Mouse (Mus musculus) ES-E14 (cell line): Measurements from ENCODE around the gene Zfp273. TPM values are rescaled to one million over a fixed set of nuclear protein-coding genes. Genes with fewer than 3 reads are reported as not detected.

ENCODE experiments used
- DNase-seq: peaks from one replicate; pipeline ENCODE4 v3.0.0-alpha.2; 2013; ENCODE audit warnings: low read depth, low spot score
- H3K27ac ChIP-seq: 2 replicates; pipeline ENCODE4 v1.5.1; 2012; ENCODE audit warnings: low read depth, mild to moderate bottlenecking, low read length, moderate library complexity, mixed read lengths; ENCODE audit not compliant: poor library complexity, insufficient read depth, severe bottlenecking
- H3K36me3 ChIP-seq: 2 replicates; pipeline ENCODE4 v1.6.1; 2012; ENCODE audit warnings: mild to moderate bottlenecking, low read length, moderate library complexity, mixed read lengths; ENCODE audit not compliant: control insufficient read depth, poor library complexity, insufficient read depth, severe bottlenecking
- H3K4me1 ChIP-seq, 2 experiments: fragments of 150-350 bp in 1 of 2; sonication (generic) in 1 of 2; 2 replicates each; pipeline ENCODE4 v1.6.1; 2012; ENCODE audit warnings: low read length in 2 of 2, mild to moderate bottlenecking in 1 of 2, mixed read lengths in 1 of 2; ENCODE audit not compliant: control insufficient read depth in 2 of 2, insufficient read depth in 2 of 2, poor library complexity in 1 of 2
- H3K4me3 ChIP-seq, 2 experiments: fragments of 150-350 bp in 1 of 2; sonication (generic) in 1 of 2; 2 replicates each; pipeline ENCODE4 v1.5.1; 2012; ENCODE audit warnings: low read length in 2 of 2, low read depth in 1 of 2, mild to moderate bottlenecking in 1 of 2, mixed read lengths in 1 of 2; ENCODE audit not compliant: insufficient read depth in 1 of 2, poor library complexity in 1 of 2, severe bottlenecking in 1 of 2
- H3K9ac ChIP-seq: 2 replicates; pipeline ENCODE4 v1.6.1; 2012; ENCODE audit warnings: low read depth, mild to moderate bottlenecking, low read length, mixed read lengths; ENCODE audit not compliant: poor library complexity, insufficient read depth, severe bottlenecking
- H3K9me3 ChIP-seq: fragments of 150-350 bp; sonication (generic); 2 replicates; pipeline ENCODE4 v1.6.1; 2012; ENCODE audit warnings: low read depth, mild to moderate bottlenecking, low read length; ENCODE audit not compliant: control insufficient read depth, insufficient read depth
- CHD2 ChIP-seq: IDR thresholded peaks from 2 replicates; pipeline ENCODE4 v1.6.1; 2014; ENCODE audit warnings: mild to moderate bottlenecking, low read depth, low read length, inconsistent platforms
- HCFC1 ChIP-seq: IDR thresholded peaks from 2 replicates; pipeline ENCODE4 v1.6.1; 2012; ENCODE audit warnings: low read length, inconsistent platforms, borderline replicate concordance; ENCODE audit not compliant: insufficient read depth
- MAFK ChIP-seq: IDR thresholded peaks from 2 replicates; pipeline ENCODE4 v1.6.1; 2014; ENCODE audit warnings: mild to moderate bottlenecking, low read depth, low read length, inconsistent platforms; ENCODE audit not compliant: insufficient read depth
- ZC3H11A ChIP-seq: IDR thresholded peaks from 2 replicates; pipeline ENCODE4 v1.6.1; 2012; ENCODE audit warnings: low read depth, mild to moderate bottlenecking, inconsistent platforms, low read length, borderline replicate concordance
- ZNF384 ChIP-seq: IDR thresholded peaks from 2 replicates; pipeline ENCODE4 v1.6.1; 2012; ENCODE audit warnings: low read depth, low read length, inconsistent platforms
- in situ Hi-C, 2 experiments: fragments of 600-800 bp; cut with MboI; formaldehyde crosslinking; loops; one replicate each; pipeline ENCODE4 v1.15.1; 2025; ENCODE audit warnings: low sequenced_read_pairs in 2 of 2, inconsistent platforms in 1 of 2; ENCODE audit not compliant: unreplicated experiment in 2 of 2
- total RNA-seq: library from RNA; depleted of rRNA; stranded (reverse); fragments of 300-350 nt; gene quantifications from 2 replicates; pipeline ENCODE4 v1.2.3, GENCODE M21; 2012

Gene Zfp273
- total RNA-seq, 1 experiment = 3.2 TPM

DNA sequence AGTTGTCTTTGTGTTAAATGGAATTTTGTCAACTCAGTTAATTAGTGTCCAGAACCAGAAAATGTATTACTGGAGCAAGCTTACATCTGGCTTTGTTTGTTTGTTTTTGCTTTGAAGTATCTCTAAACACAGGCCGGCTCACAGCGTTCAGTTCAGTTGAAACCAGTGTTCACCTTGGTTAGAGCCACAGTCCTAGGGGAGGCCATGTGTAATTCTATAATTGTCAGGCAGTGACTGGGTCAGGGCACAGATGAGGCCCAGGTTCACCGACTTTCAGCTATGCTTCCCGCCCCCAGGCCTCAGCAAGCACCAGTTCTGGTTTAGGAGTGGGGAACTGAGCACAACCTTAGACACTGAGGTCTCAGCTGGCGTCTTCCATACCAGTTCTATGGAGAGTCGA, 39.6 kb downstream of the Zfp273 start:
- Histone ChIP-seq H3K27ac (no peak overlapping the region), H3K9me3 (no peaks in the 10 kb centered on the region), H3K4me3 (no peak overlapping the region), H3K9ac (no peak overlapping the region), H3K36me3 (no peaks in the 10 kb centered on the region), H3K4me1 (peaks cover 4 to 15% of the 10 kb centered on the region in 2 experiments; a peak in 3 of 4 replicates)
- DNase-seq = no peak
- TF ChIP-seq ZC3H11A (no peak), MAFK (no peak), CHD2 (no peak), ZNF384 (no peak), HCFC1 (no peak)
- in situ Hi-C loops = no loop called here

- in situ Hi-C loops = no loop called here
- H3K9ac ChIP-seq = no peak overlapping the region
- H3K27ac ChIP-seq = no peak overlapping the region
- no peaks in the 10 kb centered on the region for H3K9me3 ChIP-seq
- DNase-seq = no peak
- no peak overlapping the region for H3K4me3 ChIP-seq
- peaks cover 4 to 17% of the 10 kb centered on the region in 2 experiments; a peak in 3 of 4 replicates for H3K4me1 ChIP-seq
- H3K36me3 ChIP-seq = no peaks in the 10 kb centered on the region
- TF ChIP-seq ZC3H11A (no peak), MAFK (no peak), HCFC1 (no peak), ZNF384 (no peak), CHD2 (no peak)
Observed at GRCm38 (mm10) chr13:67853983-67854382, 40.4 kb downstream of the Zfp273 start.

DNA sequence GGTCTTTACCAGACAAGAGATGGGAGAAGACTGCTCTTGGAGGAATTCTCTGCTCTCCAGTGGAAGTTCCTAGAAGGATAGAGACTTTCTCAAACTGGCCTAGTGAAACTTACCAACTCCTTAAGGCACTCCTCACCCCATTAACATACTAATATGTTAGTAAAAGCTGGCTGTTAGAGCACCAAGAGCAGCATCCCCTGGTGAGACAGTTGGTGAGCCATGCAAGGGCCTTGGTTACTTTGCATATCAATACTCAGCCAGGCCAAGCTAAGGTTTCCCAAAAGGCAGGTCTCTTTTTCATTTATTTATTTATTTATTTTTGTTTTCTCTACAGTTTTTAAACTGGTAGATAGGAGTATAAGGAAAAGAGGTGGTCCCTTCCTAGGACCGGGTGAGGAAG, 43.8 kb downstream of the Zfp273 start:
- H3K4me3 ChIP-seq = no peak overlapping the region
- no peaks in the 10 kb centered on the region for H3K9me3 ChIP-seq
- TF ChIP-seq ZC3H11A (no peak), CHD2 (no peak), ZNF384 (no peak), HCFC1 (no peak), MAFK (no peak)
- H3K9ac ChIP-seq = no peak overlapping the region
- H3K36me3 ChIP-seq = no peaks in the 10 kb centered on the region
- no peak for DNase-seq
- in situ Hi-C loops = no loop called here
- H3K27ac ChIP-seq = no peak overlapping the region
- peaks cover 4 to 12% of the 10 kb centered on the region in 2 experiments; a peak in 3 of 4 replicates for H3K4me1 ChIP-seq

GRCm38 (mm10) chr13:67862508-67862907, 49.0 kb downstream of the Zfp273 start:
- in situ Hi-C loops = no loop called here
- DNase-seq = no peak

GRCm38 (mm10) chr13:67863026-67863425, 49.5 kb downstream of the Zfp273 start, which contains the start of gene BC048507:
BC048507 (plus strand) TSS chr13:67863326.
- in situ Hi-C loops = no loop called here

More at GRCm38 (mm10) chr13:67862508-67862907, 49.0 kb downstream of the Zfp273 start:
- Histone ChIP-seq H3K4me3 (no peak overlapping the region), H3K9me3 (no peaks in the 10 kb centered on the region), H3K9ac (no peak overlapping the region), H3K36me3 (no peaks in the 10 kb centered on the region), H3K4me1 (peaks cover 0 to 12% of the 10 kb centered on the region in 2 experiments; a peak in 3 of 4 replicates), H3K27ac (no peak overlapping the region)
- TF ChIP-seq MAFK = no peak
- TF ChIP-seq CHD2 = no peak
- no peak for TF ChIP-seq ZNF384
- no peak for TF ChIP-seq HCFC1
- TF ChIP-seq ZC3H11A = no peak

More at GRCm38 (mm10) chr13:67863026-67863425, 49.5 kb downstream of the Zfp273 start, which contains the start of gene BC048507:
- H3K36me3 ChIP-seq = no peaks in the 10 kb centered on the region
- peak within 1 kb of the TSS; percentile 37 to 53 for H3K4me3 ChIP-seq
- TF ChIP-seq CHD2 = no peak
- TF ChIP-seq HCFC1 = no peak
- TF ChIP-seq ZNF384 = no peak
- no peak for TF ChIP-seq MAFK
- TF ChIP-seq ZC3H11A = no peak
- H3K4me1 ChIP-seq = peaks cover 0 to 6% of the 10 kb centered on the region in 2 experiments; a peak in 3 of 4 replicates
- no peak within 1 kb of the TSS for H3K27ac ChIP-seq
- H3K9ac ChIP-seq = 0 out of 2 replicates have a peak within 1 kb of the TSS, but pooled peaks have one; percentile 2
- no peaks in the 10 kb centered on the region for H3K9me3 ChIP-seq
- no peak for DNase-seq
